Mouse (Mus musculus) small intestine, adult 2 months (tissue): ENCODE results near the gene C2cd4c. TPM values are rescaled to one million over a fixed set of nuclear protein-coding genes. Genes with fewer than 3 reads are reported as not detected.

Source experiments
- H3K27ac ChIP-seq: fragments of 200-500 bp; 2 replicates; pipeline ENCODE4 v1.5.1; 2012; ENCODE audit warnings: low read depth, low read length, control low read depth, inconsistent platforms; ENCODE audit not compliant: insufficient read depth
- H3K27me3 ChIP-seq: fragments of 200-500 bp; 2 replicates; pipeline ENCODE4 v1.6.1; 2012; ENCODE audit warnings: mild to moderate bottlenecking, moderate library complexity, low read length, inconsistent platforms; ENCODE audit not compliant: control insufficient read depth, insufficient read depth
- H3K36me3 ChIP-seq: fragments of 200-500 bp; 2 replicates; pipeline ENCODE4 v1.6.1; 2012; ENCODE audit warnings: mild to moderate bottlenecking, low read length, control low read depth, inconsistent platforms; ENCODE audit not compliant: control insufficient read depth, insufficient read depth
- H3K4me1 ChIP-seq: fragments of 200-500 bp; 2 replicates; pipeline ENCODE4 v1.6.1; 2012; ENCODE audit warnings: low read length, inconsistent platforms, mixed read lengths; ENCODE audit not compliant: control insufficient read depth, insufficient read depth, insufficient read length
- H3K4me3 ChIP-seq: fragments of 200-500 bp; 2 replicates; pipeline ENCODE4 v1.5.1; 2012; ENCODE audit warnings: low read depth, mild to moderate bottlenecking, control low read depth, inconsistent platforms, low read length, moderate library complexity
- CTCF ChIP-seq: fragments of 200-500 bp; IDR thresholded peaks from 2 replicates; pipeline ENCODE4 v1.5.1; 2012; ENCODE audit warnings: low read depth, mild to moderate bottlenecking, control low read depth, inconsistent platforms, low read length, moderate library complexity, mixed read lengths; ENCODE audit not compliant: insufficient replicate concordance, insufficient read length; ENCODE audit errors: extremely low read depth
- POLR2A ChIP-seq: fragments of 200-500 bp; IDR thresholded peaks from 2 replicates; pipeline ENCODE4 v1.6.1; 2012; ENCODE audit warnings: low read depth, mild to moderate bottlenecking, control low read depth, inconsistent platforms, low read length, moderate library complexity
- whole genome bisulfite sequencing: fragments of 180-500 bp; shearing (Covaris S2); methylation state at CpG from one replicate; pipeline ENCODE4 v1.1.7; 2018; 5-methylcytosine and 5-hydroxymethylcytosine counted together
- polyA plus RNA-seq: library from polyadenylated mRNA; depleted of rRNA; stranded (reverse); fragments of >200 nt; gene quantifications from 2 replicates; pipeline ENCODE4 v1.2.3, GENCODE M21; 2012

Gene C2cd4c
- polyA plus RNA-seq, 1 experiment, result 1.0 TPM

- no peak overlapping the region for H3K27ac ChIP-seq
- no peak overlapping the region for H3K4me3 ChIP-seq
- no peaks in the 10 kb centered on the region for H3K27me3 ChIP-seq
- TF ChIP-seq POLR2A (no peak), CTCF (no peak)
- 60% methylated on average over 7 of the region's 7 CpGs for WGBS
- H3K36me3 ChIP-seq, result no peaks in the 10 kb centered on the region
- no peaks in the 10 kb centered on the region for H3K4me1 ChIP-seq
Measured at GRCm38 (mm10) chr10:79578891-79579290, 34.9 kb downstream of the C2cd4c start.

- H3K27ac ChIP-seq, result no peak overlapping the region
- no peaks in the 10 kb centered on the region for H3K36me3 ChIP-seq
- TF ChIP-seq CTCF (no peak), POLR2A (no peak)
- H3K4me3 ChIP-seq, result no peak overlapping the region
- no peaks in the 10 kb centered on the region for H3K27me3 ChIP-seq
- H3K4me1 ChIP-seq, result no peaks in the 10 kb centered on the region
- 75% methylated on average over 9 of the region's 9 CpGs for WGBS
Measured at GRCm38 (mm10) chr10:79578276-79578675, 35.5 kb downstream of the C2cd4c start.

- no peak for TF ChIP-seq CTCF
- no peak for TF ChIP-seq POLR2A
- H3K36me3 ChIP-seq, result no peaks in the 10 kb centered on the region
- H3K4me1 ChIP-seq, result no peaks in the 10 kb centered on the region
- no peak overlapping the region for H3K4me3 ChIP-seq
- no peak overlapping the region for H3K27ac ChIP-seq
- 67% methylated on average over 4 of the region's 4 CpGs for WGBS
- H3K27me3 ChIP-seq, result no peaks in the 10 kb centered on the region
Measured at GRCm38 (mm10) chr10:79577376-79577775, 36.4 kb downstream of the C2cd4c start.

DNA sequence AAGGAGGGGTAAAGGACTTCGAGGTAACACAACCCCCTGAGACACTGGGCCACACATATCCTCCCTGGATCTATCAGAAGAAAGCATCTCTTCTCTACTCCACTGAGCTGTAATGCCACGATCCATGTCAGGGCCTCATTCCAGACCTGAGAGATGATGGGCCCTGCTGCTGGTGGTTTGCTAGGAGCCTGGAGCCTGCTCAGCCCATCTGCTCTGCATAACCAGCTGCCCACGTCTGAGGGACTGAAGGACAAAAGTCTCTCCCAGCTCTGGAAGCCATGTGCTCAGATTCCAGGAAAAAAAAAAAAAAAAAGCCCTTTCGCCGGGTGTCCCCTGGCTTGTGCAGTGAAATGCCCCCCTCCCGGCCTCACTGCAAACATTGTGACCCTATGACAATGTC, 38.1 kb downstream of the C2cd4c start:
- Histone ChIP-seq H3K27me3 (no peaks in the 10 kb centered on the region), H3K4me3 (no peak overlapping the region), H3K27ac (no peak overlapping the region), H3K36me3 (no peaks in the 10 kb centered on the region), H3K4me1 (no peaks in the 10 kb centered on the region)
- TF ChIP-seq POLR2A, result no peak
- no peak for TF ChIP-seq CTCF
- 63% methylated on average over 6 of the region's 6 CpGs for WGBS

DNA sequence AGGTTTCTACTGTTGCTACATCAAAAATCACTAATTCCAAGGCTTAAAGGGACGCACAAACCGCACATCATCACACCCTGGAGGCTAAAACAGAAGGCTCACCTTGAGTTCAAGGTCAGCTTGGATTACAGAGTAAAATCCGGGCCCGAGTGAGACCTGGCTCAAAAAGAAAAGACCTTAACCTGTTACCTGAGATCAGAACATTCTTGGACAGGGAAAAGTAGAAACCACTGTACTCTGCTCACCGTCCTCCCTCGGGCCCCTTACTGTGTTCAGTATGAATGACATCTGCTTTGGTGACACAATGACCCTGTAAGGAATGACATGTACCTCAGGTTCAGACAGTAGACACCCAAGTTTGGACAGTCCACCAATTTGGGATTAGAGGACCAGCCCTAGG, 39.0 kb downstream of the C2cd4c start:
- H3K36me3 ChIP-seq, result no peaks in the 10 kb centered on the region
- WGBS, result 87% methylated on average over 6 of the region's 6 CpGs
- H3K27ac ChIP-seq, result no peak overlapping the region
- no peaks in the 10 kb centered on the region for H3K4me1 ChIP-seq
- TF ChIP-seq POLR2A, result no peak
- no peak overlapping the region for H3K4me3 ChIP-seq
- H3K27me3 ChIP-seq, result no peaks in the 10 kb centered on the region

- H3K4me1 ChIP-seq, result no peaks in the 10 kb centered on the region
- H3K27ac ChIP-seq, result no peak overlapping the region
- H3K27me3 ChIP-seq, result no peaks in the 10 kb centered on the region
- TF ChIP-seq CTCF (no peak), POLR2A (no peak)
- no peak overlapping the region for H3K4me3 ChIP-seq
- WGBS, result 66% methylated on average over 8 of the region's 8 CpGs
- H3K36me3 ChIP-seq, result no peaks in the 10 kb centered on the region
Measured at GRCm38 (mm10) chr10:79574350-79574749, 39.5 kb downstream of the C2cd4c start.

DNA sequence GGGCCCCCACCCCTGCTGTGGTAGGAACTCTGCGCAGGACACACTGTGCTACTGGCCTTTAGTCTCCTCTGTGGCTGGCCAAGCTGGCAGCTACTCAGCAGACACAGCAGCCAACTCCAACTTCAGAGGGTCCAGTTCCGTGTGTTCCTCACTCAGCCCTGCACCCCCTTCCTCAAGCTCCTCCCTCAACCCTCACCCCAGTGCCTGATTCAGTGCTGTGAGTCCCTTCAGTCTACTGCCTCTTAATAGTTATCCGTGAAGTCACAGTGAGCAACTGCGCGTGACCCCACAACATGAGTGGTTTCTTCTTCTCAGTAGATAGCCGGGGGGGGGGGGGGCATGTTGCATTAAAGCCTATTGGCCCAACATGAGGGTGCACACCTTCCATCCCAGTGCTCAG, 40.2 kb downstream of the C2cd4c start:
- 89% methylated on average over 6 of the region's 6 CpGs for WGBS
- no peak overlapping the region for H3K4me3 ChIP-seq
- H3K27me3 ChIP-seq, result no peaks in the 10 kb centered on the region
- no peak overlapping the region for H3K27ac ChIP-seq
- TF ChIP-seq POLR2A, result no peak
- no peak for TF ChIP-seq CTCF
- no peaks in the 10 kb centered on the region for H3K36me3 ChIP-seq
- H3K4me1 ChIP-seq, result no peaks in the 10 kb centered on the region

DNA sequence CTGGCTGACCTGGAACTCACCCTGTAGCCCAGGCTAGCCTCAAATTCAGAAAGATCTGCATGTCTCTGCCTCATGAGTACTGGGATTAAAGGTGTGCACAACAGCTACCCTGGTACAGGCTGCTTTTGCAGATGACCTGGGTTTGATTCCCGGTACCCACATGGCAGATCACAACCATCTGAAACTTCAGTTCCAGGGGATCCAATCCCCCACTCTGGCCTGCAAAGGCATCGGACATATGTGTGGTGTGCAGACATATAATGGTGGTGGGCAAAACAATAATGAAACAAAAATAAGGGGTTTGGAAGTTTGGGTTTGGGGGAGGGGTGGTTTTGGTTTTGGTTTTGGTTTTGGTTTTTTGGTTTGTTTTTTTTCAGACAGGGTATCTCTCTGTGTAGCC, 42.5 kb downstream of the C2cd4c start:
- Histone ChIP-seq H3K27me3 (no peaks in the 10 kb centered on the region), H3K36me3 (no peaks in the 10 kb centered on the region), H3K4me3 (no peak overlapping the region), H3K27ac (no peak overlapping the region), H3K4me1 (no peaks in the 10 kb centered on the region)
- WGBS, result 89% methylated on average over 2 of the region's 2 CpGs
- TF ChIP-seq POLR2A, result no peak
- TF ChIP-seq CTCF, result no peak
